Mouse (Mus musculus): ENCODE measurements around the gene Slc22a1.

DNA sequence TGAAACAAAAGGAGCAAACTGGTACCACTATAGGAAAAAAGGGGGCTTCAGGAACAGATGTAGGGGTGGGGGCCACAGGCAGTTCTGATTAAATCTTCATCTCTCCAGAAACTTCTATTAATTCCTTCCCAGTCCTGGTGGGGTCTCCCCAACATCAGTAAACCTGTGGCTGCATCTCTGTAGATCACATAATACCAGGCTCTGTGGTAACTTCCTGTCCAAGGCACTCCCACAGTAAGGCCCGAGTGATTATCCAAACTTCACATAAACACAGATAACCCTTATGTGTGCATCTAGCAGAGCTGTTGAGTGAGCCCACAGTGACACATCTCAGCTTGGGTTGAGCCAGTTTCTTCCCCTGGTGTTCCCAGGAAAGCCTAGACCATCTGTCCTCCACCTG lies 69.0 kb downstream of the Slc22a1 start:
- TF ChIP-seq USF2 (conservative IDR thresholded peaks at IDR 0.05; ENCODE audit: low read depth, low read length) (no peak), CTCF (conservative IDR thresholded peaks at IDR 0.05 in 1 of 2, IDR thresholded peaks at IDR 0.05 in 1 of 2; ENCODE audit: low read depth in 2 of 2, low read length in 2 of 2) (no peak), EP300 (IDR thresholded peaks at IDR 0.05; ENCODE audit: low read length) (no peak), POLR2AphosphoS2 (IDR thresholded peaks at IDR 0.05; ENCODE audit: low read depth, low read length) (no peak)

Data from CH12.LX (cell line).